Mouse (Mus musculus) ES-E14 (cell line): ENCODE results near the gene Gm5089.

Source experiments
- CHD2 ChIP-seq: IDR thresholded peaks from 2 replicates; pipeline ENCODE4 v1.6.1; 2014; ENCODE audit warnings: mild to moderate bottlenecking, low read depth, low read length, inconsistent platforms
- HCFC1 ChIP-seq: IDR thresholded peaks from 2 replicates; pipeline ENCODE4 v1.6.1; 2012; ENCODE audit warnings: low read length, inconsistent platforms, borderline replicate concordance; ENCODE audit not compliant: insufficient read depth
- MAFK ChIP-seq: IDR thresholded peaks from 2 replicates; pipeline ENCODE4 v1.6.1; 2014; ENCODE audit warnings: mild to moderate bottlenecking, low read depth, low read length, inconsistent platforms; ENCODE audit not compliant: insufficient read depth
- ZC3H11A ChIP-seq: IDR thresholded peaks from 2 replicates; pipeline ENCODE4 v1.6.1; 2012; ENCODE audit warnings: low read depth, mild to moderate bottlenecking, inconsistent platforms, low read length, borderline replicate concordance
- ZNF384 ChIP-seq: IDR thresholded peaks from 2 replicates; pipeline ENCODE4 v1.6.1; 2012; ENCODE audit warnings: low read depth, low read length, inconsistent platforms

- TF ChIP-seq CHD2 (no peak), HCFC1 (no peak), MAFK (no peak), ZC3H11A (no peak), ZNF384 (no peak)
Observed at GRCm38 (mm10) chr14:122389684-122390370, 61.1 kb downstream of the Gm5089 start.
